ENCODE assay signal across 14 mouse cellular contexts in genomic region chr1:15943662-15944061, GRCm38 (mm10).
DNase-seq lines count a peak whose midpoint lies in the region; ATAC-seq lines count a peak whose summit lies in the region.
"Had no signal": no experiment of that assay in that cellular context is flagged by ENCODE, and none has a peak within 500 bp of the region (broad histone marks: within the 10 kb centered on the region; RNA-seq: fewer than 3 reads in every experiment).

No protein-coding gene starts in this region.

- H3K36me3 ChIP-seq in heart, embryonic 10.5 days = no peaks in the 10 kb centered on the region
- no peaks in the 10 kb centered on the region for H3K36me3 ChIP-seq in hindbrain, embryonic 16.5 days (ENCODE audit: control insufficient read depth, insufficient read depth, low read length)
- H3K36me3 ChIP-seq: forebrain, embryonic 15.5 days; limb, embryonic 15.5 days had no signal

- no peak overlapping the region for H3K27ac ChIP-seq in heart, embryonic 10.5 days
- no peak overlapping the region for H3K27ac ChIP-seq in hindbrain, embryonic 16.5 days (ENCODE audit: low read depth, low read length)
- H3K27ac ChIP-seq: forebrain, embryonic 15.5 days; limb, embryonic 15.5 days had no signal

- no peak overlapping the region for H3K4me2 ChIP-seq in hindbrain, embryonic 16.5 days (ENCODE audit: low read length)
- H3K4me2 ChIP-seq: forebrain, embryonic 15.5 days; limb, embryonic 15.5 days; lung, embryonic 14.5 days had no signal

- H3K27me3 ChIP-seq in heart, embryonic 10.5 days (ENCODE audit: insufficient read depth, poor library complexity, severe bottlenecking) = no peaks in the 10 kb centered on the region
- H3K27me3 ChIP-seq in hindbrain, embryonic 16.5 days (replicated peaks; ENCODE audit: control insufficient read depth, insufficient read depth, low read length) = no peaks in the 10 kb centered on the region
- H3K27me3 ChIP-seq: forebrain, embryonic 15.5 days; limb, embryonic 15.5 days had no signal

- no peak overlapping the region for H3K4me3 ChIP-seq in heart, embryonic 10.5 days
- no peak overlapping the region for H3K4me3 ChIP-seq in hindbrain, embryonic 16.5 days (ENCODE audit: low read length)
- H3K4me3 ChIP-seq: forebrain, embryonic 15.5 days; limb, embryonic 15.5 days had no signal

- 73% methylated on average over 4 of the region's 4 CpGs for WGBS in heart, embryonic 10.5 days
- 64% methylated on average over 4 of the region's 4 CpGs for WGBS in hindbrain, embryonic 16.5 days

- no peaks in the 10 kb centered on the region for H3K9me3 ChIP-seq in heart, embryonic 10.5 days
- no peaks in the 10 kb centered on the region for H3K9me3 ChIP-seq in hindbrain, embryonic 16.5 days (ENCODE audit: control insufficient read depth, low read length)
- H3K9me3 ChIP-seq: forebrain, embryonic 15.5 days; limb, embryonic 15.5 days had no signal

- DNase-seq in heart, embryonic 10.5 days (ENCODE audit: low spot score) = peak; percentile 64
- no peak for DNase-seq in heart, adult 8-10 months (ENCODE audit: low spot score)
- peak; percentile 23 for DNase-seq in cerebellum, adult 8-10 months
- DNase-seq in layer of hippocampus, adult 9-11 months = peak; percentile 29
- peak; percentile 9 for DNase-seq in right cerebral cortex, postnatal 14 days
- no peak for DNase-seq in thymus, postnatal 4 days
- no peak for DNase-seq in adrenal gland, postnatal 14 days
- DNase-seq: B cell, adult 2 months; kidney, postnatal 14 days; lung, embryonic 14.5 days; spleen, adult 18-20 months had no signal

- no peak for ATAC-seq in hindbrain, embryonic 16.5 days
- ATAC-seq: forebrain, embryonic 15.5 days had no signal

- no peaks in the 10 kb centered on the region for H3K4me1 ChIP-seq in heart, embryonic 10.5 days
- H3K4me1 ChIP-seq in hindbrain, embryonic 16.5 days (ENCODE audit: control insufficient read depth, insufficient read depth, low read depth, low read length) = no peaks in the 10 kb centered on the region
- H3K4me1 ChIP-seq: forebrain, embryonic 15.5 days; limb, embryonic 15.5 days had no signal

- H3K9ac ChIP-seq in hindbrain, embryonic 16.5 days (ENCODE audit: low read depth, low read length) = no peak overlapping the region
- H3K9ac ChIP-seq: forebrain, embryonic 15.5 days; limb, embryonic 15.5 days; lung, embryonic 14.5 days had no signal

Comparison
In these comparisons a context has a peak if more than half of its experiments do, and no peak if none do; other contexts are left out.
1. DNase-seq: peak in heart, embryonic 10.5 days (single experiment), cerebellum, adult 8-10 months (single experiment), layer of hippocampus, adult 9-11 months (single experiment) and right cerebral cortex, postnatal 14 days (single experiment); none in heart, adult 8-10 months (single experiment), thymus, postnatal 4 days (single experiment) and adrenal gland, postnatal 14 days (single experiment).